Mouse (Mus musculus): Measurements from ENCODE around the gene Selenbp2. TPM values are rescaled to one million over a fixed set of nuclear protein-coding genes. Genes with fewer than 3 reads are reported as not detected.
"Not testable (repeated sequence)": the region's sequence is repeated elsewhere in the genome, so short reads cannot be mapped to it uniquely, and the experiment has no call there.

The Selenbp2 gene
- polyA plus RNA-seq, 1 experiment from 2014 or later, result 1.1 TPM

DNA sequence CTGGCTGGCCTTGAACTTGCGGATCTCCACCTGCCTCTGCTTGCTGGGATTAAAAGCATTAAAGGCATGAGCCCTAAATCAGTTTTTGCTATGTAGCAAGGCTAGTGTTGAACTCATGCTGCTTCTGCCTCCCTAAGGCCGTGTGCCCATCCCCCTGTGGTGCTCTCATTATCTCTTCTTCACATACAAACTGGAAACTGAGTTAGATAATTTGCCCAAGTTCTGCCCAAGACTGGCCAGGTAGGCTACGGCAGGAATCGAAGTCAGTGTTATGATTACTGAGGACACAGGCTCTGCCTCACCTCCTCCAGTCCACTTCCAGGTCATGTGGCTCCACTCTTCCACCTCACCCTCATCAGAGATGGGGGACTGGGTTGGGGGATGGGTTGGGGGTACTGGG is 2.9 kb downstream of the Selenbp2 start:
- H3K9ac ChIP-seq; H3K36me3 ChIP-seq; H3K4me2 ChIP-seq; H3K27ac ChIP-seq; H3K4me3 ChIP-seq; H3K9me3 ChIP-seq; H3K27me3 ChIP-seq; ATAC-seq (ENCODE audit: insufficient number of reproducible peaks, insufficient read depth, low FRiP score, low TSS enrichment, low read depth): not testable (repeated sequence)
- WGBS, result 87% methylated on average over 4 of the region's 4 CpGs
- H3K4me1 ChIP-seq, result peaks cover 13% of the 10 kb centered on the region

DNA sequence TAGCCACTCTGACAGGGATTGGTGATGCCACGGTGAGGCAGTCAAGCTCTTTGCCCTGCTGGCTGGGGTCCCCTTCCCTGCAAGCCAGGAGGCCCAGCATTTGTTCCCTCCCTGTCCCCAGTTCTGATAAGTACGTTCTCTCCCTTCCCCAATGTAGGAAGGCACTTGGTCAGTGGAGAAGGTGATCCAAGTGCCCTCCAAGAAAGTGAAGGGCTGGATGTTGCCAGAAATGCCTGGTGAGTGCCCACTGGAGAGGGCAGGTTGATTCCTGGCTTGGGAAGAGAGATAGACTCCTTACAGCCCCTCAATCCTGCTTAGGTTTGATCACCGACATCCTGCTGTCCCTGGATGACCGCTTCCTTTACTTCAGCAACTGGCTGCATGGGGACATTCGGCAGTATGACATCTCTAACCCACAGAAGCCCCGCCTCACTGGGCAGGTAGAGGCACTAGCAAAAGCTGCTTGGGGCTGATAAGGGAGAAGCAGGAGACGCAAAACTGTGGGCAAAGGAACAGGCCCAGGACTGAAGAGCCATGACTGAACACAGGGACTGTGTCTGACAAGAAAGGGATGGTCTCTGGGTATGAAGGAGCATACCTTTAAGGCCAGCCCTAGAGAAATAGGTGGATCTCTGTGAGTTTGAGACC is 8.9 kb downstream of the Selenbp2 start:
- 83% methylated on average over 7 of the region's 7 CpGs for WGBS
- H3K9ac ChIP-seq; ATAC-seq (ENCODE audit: insufficient number of reproducible peaks, insufficient read depth, low FRiP score, low TSS enrichment, low read depth); H3K4me1 ChIP-seq; H3K4me2 ChIP-seq; H3K9me3 ChIP-seq; H3K27ac ChIP-seq; H3K27me3 ChIP-seq; H3K36me3 ChIP-seq; H3K4me3 ChIP-seq: not testable (repeated sequence)

DNA sequence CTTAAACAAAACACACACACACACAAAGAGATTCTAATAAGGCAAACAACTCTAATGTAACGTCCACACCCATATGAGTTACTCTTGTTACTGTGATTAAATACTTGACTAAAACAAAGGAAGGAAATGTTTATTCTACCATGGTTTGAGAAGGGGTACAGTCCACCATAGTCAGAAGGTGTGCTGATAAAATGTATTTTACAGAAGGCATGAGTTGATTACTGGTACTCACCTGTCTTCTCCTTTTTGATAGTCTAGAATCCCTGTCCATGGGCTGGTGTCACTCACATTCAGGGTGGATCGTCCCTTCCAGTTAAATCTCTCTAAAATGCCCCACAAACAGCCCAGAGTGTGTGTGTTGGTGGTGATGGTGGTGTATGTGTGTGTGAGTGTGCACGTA is 9.5 kb downstream of the Selenbp2 start:
- ATAC-seq (ENCODE audit: insufficient number of reproducible peaks, insufficient read depth, low FRiP score, low TSS enrichment, low read depth), result no peak
- Histone ChIP-seq H3K9ac (no peak overlapping the region), H3K9me3 (no peaks in the 10 kb centered on the region), H3K4me3 (no peak overlapping the region), H3K36me3 (no peaks in the 10 kb centered on the region), H3K4me1 (no peaks in the 10 kb centered on the region), H3K27ac (no peak overlapping the region), H3K4me2 (no peak overlapping the region), H3K27me3 (no peaks in the 10 kb centered on the region)
- 78% methylated on average over 3 of the region's 3 CpGs for WGBS

DNA sequence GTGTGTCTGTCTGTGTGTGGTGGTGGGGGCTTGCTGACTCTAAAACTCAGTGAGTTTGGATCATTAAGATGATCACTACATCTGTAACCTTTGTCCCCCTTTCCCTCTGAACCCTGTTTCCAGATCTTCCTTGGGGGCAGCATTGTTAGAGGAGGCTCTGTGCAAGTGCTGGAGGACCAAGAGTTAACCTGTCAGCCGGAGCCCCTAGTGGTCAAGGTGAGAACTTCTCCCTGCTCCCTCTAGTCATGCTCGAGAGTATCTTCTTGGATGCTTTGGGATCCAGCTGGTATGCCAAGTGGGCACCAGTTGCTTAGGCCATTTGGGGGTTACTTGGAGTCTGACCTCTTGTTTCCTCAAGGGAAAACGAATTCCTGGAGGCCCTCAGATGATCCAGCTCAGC is 10.0 kb downstream of the Selenbp2 start:
- not testable (repeated sequence) for H3K36me3 ChIP-seq; ATAC-seq (ENCODE audit: insufficient number of reproducible peaks, insufficient read depth, low FRiP score, low TSS enrichment, low read depth); H3K9ac ChIP-seq; H3K27me3 ChIP-seq; H3K4me1 ChIP-seq; H3K27ac ChIP-seq; H3K4me3 ChIP-seq; H3K4me2 ChIP-seq; H3K9me3 ChIP-seq
- WGBS, result 17% methylated on average over 3 of the region's 3 CpGs

DNA sequence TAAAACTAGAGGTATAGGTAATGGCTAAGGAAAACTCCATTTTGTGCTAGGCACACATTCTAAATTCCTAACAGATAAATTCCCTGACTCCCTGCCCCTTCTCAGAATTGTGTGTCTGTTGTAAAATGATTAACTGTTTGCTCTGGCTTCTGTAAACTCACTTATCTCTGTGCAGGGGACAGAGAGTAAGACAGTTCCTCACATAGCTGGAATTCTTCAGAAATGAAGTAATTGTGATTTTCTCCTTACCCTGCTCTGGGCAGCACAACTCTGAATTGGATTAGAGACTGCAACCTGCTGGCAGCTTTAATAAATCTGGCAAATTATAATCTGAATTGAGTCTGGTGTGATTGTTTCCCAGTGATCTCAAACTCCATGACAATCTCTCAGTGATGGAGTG is 17.2 kb downstream of the Selenbp2 start:
- not testable (repeated sequence) for H3K4me3 ChIP-seq; H3K27ac ChIP-seq; H3K36me3 ChIP-seq; H3K9ac ChIP-seq; H3K4me1 ChIP-seq; H3K27me3 ChIP-seq; ATAC-seq (ENCODE audit: insufficient number of reproducible peaks, insufficient read depth, low FRiP score, low TSS enrichment, low read depth); H3K4me2 ChIP-seq; H3K9me3 ChIP-seq

DNA sequence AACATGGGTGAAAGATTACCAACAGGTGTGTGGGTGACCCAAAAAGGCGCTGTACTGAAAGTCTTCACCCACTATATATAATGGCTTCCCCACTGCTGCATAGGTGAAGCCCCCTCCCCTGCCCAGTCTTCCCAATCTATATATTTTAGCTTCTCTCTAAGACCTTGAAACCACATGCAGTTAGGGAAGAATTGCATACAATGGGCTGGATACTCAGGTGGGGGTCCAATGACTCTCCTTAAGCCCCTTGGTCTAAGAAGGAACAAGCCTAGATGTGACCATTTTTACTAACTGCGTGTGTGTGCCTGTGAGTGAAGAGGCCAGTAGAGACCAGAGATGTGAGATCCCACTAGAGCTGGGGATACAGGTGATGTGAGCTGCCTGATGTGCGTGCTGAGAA is 20.1 kb downstream of the Selenbp2 start:
- WGBS, result 79% methylated on average over 3 of the region's 3 CpGs
- not testable (repeated sequence) for H3K9me3 ChIP-seq; H3K4me3 ChIP-seq; H3K27me3 ChIP-seq; H3K27ac ChIP-seq; H3K4me1 ChIP-seq; H3K4me2 ChIP-seq; H3K36me3 ChIP-seq; H3K9ac ChIP-seq; ATAC-seq (ENCODE audit: insufficient number of reproducible peaks, insufficient read depth, low FRiP score, low TSS enrichment, low read depth)

DNA sequence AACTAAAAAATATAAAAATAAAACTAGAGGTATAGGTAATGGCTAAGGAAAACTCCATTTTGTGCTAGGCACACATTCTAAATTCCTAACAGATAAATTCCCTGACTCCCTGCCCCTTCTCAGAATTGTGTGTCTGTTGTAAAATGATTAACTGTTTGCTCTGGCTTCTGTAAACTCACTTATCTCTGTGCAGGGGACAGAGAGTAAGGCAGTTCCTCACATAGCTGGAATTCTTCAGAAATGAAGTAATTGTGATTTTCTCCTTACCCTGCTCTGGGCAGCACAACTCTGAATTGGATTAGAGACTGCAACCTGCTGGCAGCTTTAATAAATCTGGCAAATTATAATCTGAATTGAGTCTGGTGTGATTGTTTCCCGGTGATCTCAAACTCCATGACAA is 24.9 kb downstream of the Selenbp2 start:
- not testable (repeated sequence) for H3K4me2 ChIP-seq; H3K27me3 ChIP-seq; H3K9ac ChIP-seq; H3K36me3 ChIP-seq; H3K27ac ChIP-seq; H3K4me3 ChIP-seq; ATAC-seq (ENCODE audit: insufficient number of reproducible peaks, insufficient read depth, low FRiP score, low TSS enrichment, low read depth); H3K4me1 ChIP-seq; H3K9me3 ChIP-seq
- WGBS, result 71% methylated on average over 1 of the region's 1 CpGs

DNA sequence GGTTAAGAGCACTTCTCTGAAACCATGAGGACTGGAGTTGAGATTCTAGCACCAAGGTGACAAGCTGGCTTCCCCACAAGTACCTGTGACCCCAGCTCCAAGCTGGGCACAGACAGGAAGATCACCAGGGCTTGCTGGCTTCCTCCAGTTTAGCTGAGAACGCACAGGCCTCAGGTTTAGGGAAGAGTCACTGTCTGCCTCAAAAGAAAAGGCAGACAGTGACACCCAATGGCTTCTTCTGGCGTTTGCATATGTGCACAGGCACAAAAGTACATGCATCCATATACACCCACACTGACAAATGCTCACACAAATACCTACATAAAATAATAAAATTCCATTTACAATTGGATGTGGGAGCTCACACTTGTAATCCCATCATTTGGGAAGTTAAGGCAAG is 30.3 kb downstream of the Selenbp2 start:
- not testable (repeated sequence) for H3K4me1 ChIP-seq; H3K36me3 ChIP-seq; H3K9ac ChIP-seq; H3K27ac ChIP-seq; H3K27me3 ChIP-seq; H3K4me3 ChIP-seq; ATAC-seq (ENCODE audit: insufficient number of reproducible peaks, insufficient read depth, low FRiP score, low TSS enrichment, low read depth); H3K9me3 ChIP-seq; H3K4me2 ChIP-seq
- 29% methylated on average over 2 of the region's 2 CpGs for WGBS

DNA sequence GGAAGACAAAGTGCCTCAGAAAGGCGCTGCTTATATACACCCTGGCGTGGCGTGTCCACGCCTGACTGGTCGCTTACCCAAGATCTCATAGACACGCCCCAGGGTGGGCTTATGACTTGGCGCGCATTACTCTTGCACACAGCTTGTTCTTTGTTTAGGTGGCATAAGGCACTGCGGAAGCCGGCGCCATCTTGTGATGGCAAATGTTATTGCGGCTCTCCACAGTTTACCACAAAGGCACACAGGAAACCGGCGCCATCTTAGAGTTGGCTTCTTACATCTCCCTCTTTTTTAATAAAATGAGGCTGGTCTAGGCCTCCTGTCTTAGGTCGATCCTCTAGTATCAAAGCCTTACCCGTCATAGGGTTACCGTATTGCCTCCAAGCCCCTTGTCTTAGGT is 52.3 kb downstream of the Selenbp2 start:
- H3K27me3 ChIP-seq, result no peaks in the 10 kb centered on the region
- no peak overlapping the region for H3K4me2 ChIP-seq
- WGBS, result 92% methylated on average over 17 of the region's 17 CpGs
- H3K9ac ChIP-seq, result no peak overlapping the region
- H3K9me3 ChIP-seq, result no peaks in the 10 kb centered on the region
- H3K4me3 ChIP-seq, result no peak overlapping the region
- no peaks in the 10 kb centered on the region for H3K36me3 ChIP-seq
- H3K4me1 ChIP-seq, result no peaks in the 10 kb centered on the region
- no peak overlapping the region for H3K27ac ChIP-seq
- no peak for ATAC-seq (ENCODE audit: insufficient number of reproducible peaks, insufficient read depth, low FRiP score, low TSS enrichment, low read depth)

Other genes starting within 250 kb of the Selenbp2 start
- 1.0 TPM in 1 of 2 replicates, not detected in the other for gene Oaz3, start 249.6 kb upstream of the Selenbp2 start, polyA plus RNA-seq (2015; fragmentation: Nextera tagmentation; extraction: Ambion mirVana)
- 6.9 and 9.8 TPM in 2 replicates for gene Celf3, start 215.3 kb upstream of the Selenbp2 start, polyA plus RNA-seq (2015; fragmentation: Nextera tagmentation; extraction: Ambion mirVana)
- 1.2 and 1.5 TPM in 2 replicates for gene Riiad1, start 213.2 kb upstream of the Selenbp2 start, polyA plus RNA-seq (2015; fragmentation: Nextera tagmentation; extraction: Ambion mirVana)
- 53.5 and 60.0 TPM in 2 replicates for gene Snx27, start 110.8 kb upstream of the Selenbp2 start, polyA plus RNA-seq (2015; fragmentation: Nextera tagmentation; extraction: Ambion mirVana)
- gene Gm10972, start 50.4 kb upstream of the Selenbp2 start, polyA plus RNA-seq (2015; fragmentation: Nextera tagmentation; extraction: Ambion mirVana), result not detected in 2 replicates
- 8.6 and 8.7 TPM in 2 replicates for gene Tuft1, start 34.7 kb upstream of the Selenbp2 start, polyA plus RNA-seq (2015; fragmentation: Nextera tagmentation; extraction: Ambion mirVana)
- gene Cgn, start 92.9 kb downstream of the Selenbp2 start, polyA plus RNA-seq (2015; fragmentation: Nextera tagmentation; extraction: Ambion mirVana), result 7.2 and 9.7 TPM in 2 replicates
- gene Pogz, start 144.0 kb downstream of the Selenbp2 start, polyA plus RNA-seq (2015; fragmentation: Nextera tagmentation; extraction: Ambion mirVana), result 22.9 and 23.3 TPM in 2 replicates
- gene Psmb4, start 193.4 kb downstream of the Selenbp2 start, polyA plus RNA-seq (2015; fragmentation: Nextera tagmentation; extraction: Ambion mirVana), result 348 and 379 TPM in 2 replicates
- gene Selenbp1, start 239.5 kb downstream of the Selenbp2 start, polyA plus RNA-seq (2015; fragmentation: Nextera tagmentation; extraction: Ambion mirVana), result 18.9 and 25.2 TPM in 2 replicates

Measured in embryonic facial prominence, embryonic 13.5 days (tissue).